In genomic region chr10:62590200-62590599, GRCm38 (mm10) we compare ENCODE assay signal across 9 mouse cellular contexts. TPM values are rescaled to one million over a fixed set of nuclear protein-coding genes. Genes with fewer than 3 reads are reported as not detected.
A peak's percentile ranks its signal among the peaks of the same experiment; 100 is the strongest.
DNase-seq lines count a peak whose midpoint lies in the region; ATAC-seq and TF ChIP-seq lines count a peak whose summit lies in the region.
"Had no signal": no experiment of that assay in that cellular context is flagged by ENCODE, and none has a peak within 500 bp of the region (broad histone marks: within the 10 kb centered on the region; RNA-seq: fewer than 3 reads in every experiment).

No protein-coding gene starts in this region.

- peaks cover 93% of the 10 kb centered on the region for H3K36me3 ChIP-seq in forebrain, embryonic 13.5 days (ENCODE audit: poor library complexity, severe bottlenecking)
- H3K36me3 ChIP-seq in hindbrain, embryonic 10.5 days = peaks cover 100% of the 10 kb centered on the region
- peaks cover 25% of the 10 kb centered on the region for H3K36me3 ChIP-seq in lung, postnatal 0 days (ENCODE audit: insufficient read depth, low read length)

- H3K4me3 ChIP-seq in forebrain, embryonic 13.5 days = no peak overlapping the region
- H3K4me3 ChIP-seq in hindbrain, embryonic 10.5 days = no peak overlapping the region
- H3K4me3 ChIP-seq in lung, postnatal 0 days (ENCODE audit: low read depth, low read length) = no peak overlapping the region
- H3K4me3 ChIP-seq: myocyte had no signal

- WGBS in forebrain, embryonic 13.5 days = 34% methylated on average over 6 of the region's 6 CpGs
- WGBS in hindbrain, embryonic 10.5 days = 58% methylated on average over 6 of the region's 6 CpGs
- WGBS in lung, postnatal 0 days = 26% methylated on average over 6 of the region's 6 CpGs

- no peaks in the 10 kb centered on the region for H3K27me3 ChIP-seq in forebrain, embryonic 13.5 days
- no peaks in the 10 kb centered on the region for H3K27me3 ChIP-seq in hindbrain, embryonic 10.5 days (ENCODE audit: insufficient read depth, poor library complexity, severe bottlenecking)
- no peaks in the 10 kb centered on the region for H3K27me3 ChIP-seq in lung, postnatal 0 days (replicated peaks; ENCODE audit: insufficient read depth, low read length)

- H3K9me3 ChIP-seq in forebrain, embryonic 13.5 days (replicated peaks) = no peaks in the 10 kb centered on the region
- H3K9me3 ChIP-seq in hindbrain, embryonic 10.5 days = no peaks in the 10 kb centered on the region
- no peaks in the 10 kb centered on the region for H3K9me3 ChIP-seq in lung, postnatal 0 days (ENCODE audit: low read length)

- H3K4me1 ChIP-seq in forebrain, embryonic 13.5 days = no peaks in the 10 kb centered on the region
- no peaks in the 10 kb centered on the region for H3K4me1 ChIP-seq in hindbrain, embryonic 10.5 days (replicated peaks)
- H3K4me1 ChIP-seq in lung, postnatal 0 days (ENCODE audit: insufficient read depth, low read depth, low read length) = no peaks in the 10 kb centered on the region

- peak; percentile 98 for TF ChIP-seq CTCF in lung, postnatal 0 days (IDR thresholded peaks at IDR 0.05)

- H3K27ac ChIP-seq in forebrain, embryonic 13.5 days = no peak overlapping the region
- H3K27ac ChIP-seq in hindbrain, embryonic 10.5 days = no peak overlapping the region
- H3K27ac ChIP-seq in lung, postnatal 0 days (ENCODE audit: low read length) = no peak overlapping the region

- H3K9ac ChIP-seq in forebrain, embryonic 13.5 days = no peak overlapping the region
- H3K9ac ChIP-seq in lung, postnatal 0 days (replicated peaks; ENCODE audit: low read depth) = no peak overlapping the region

- peak; percentile 96 for DNase-seq in MN1 (ENCODE audit: low spot score)
- peak; percentile 72 for DNase-seq in hindbrain, embryonic 10.5 days (ENCODE audit: low spot score)
- DNase-seq in layer of hippocampus, adult 9-10 months (ENCODE audit: low spot score) = peak; percentile 96
- peak; percentile 96 for DNase-seq in lung, postnatal 0 days (ENCODE audit: low spot score)
- peak; percentile 66 for DNase-seq in ovary, postnatal 36 days (ENCODE audit: low spot score)
- DNase-seq in thymus, postnatal 36 days = peak; percentile 74 to 84

- TF ChIP-seq EP300 in lung, postnatal 0 days (IDR thresholded peaks at IDR 0.05) = no peak

- no peak overlapping the region for H3K4me2 ChIP-seq in forebrain, embryonic 13.5 days
- no peak overlapping the region; the same call in 1 of the 2 replicates for H3K4me2 ChIP-seq in lung, postnatal 0 days (replicated peaks; ENCODE audit: low read depth, low read length)

- ATAC-seq in cerebellum, adult (ENCODE audit: insufficient number of reproducible peaks, low FRiP score, low TSS enrichment) = peak; percentile 90
- ATAC-seq in forebrain, embryonic 13.5 days = peak; percentile 83
- peak; percentile 68 for ATAC-seq in lung, postnatal 0 days

RNA-seq across cellular contexts. Expression of gene Ddx21, which starts 11.9 kb away (rescaled TPM):
- polyA plus RNA-seq in forebrain, embryonic 13.5 days (2015; fragmentation: Nextera tagmentation; extraction: Ambion mirVana) = 23.8 and 24.5 TPM in 2 replicates
- 20.1 and 31.2 TPM in 2 replicates for polyA plus RNA-seq in hindbrain, embryonic 10.5 days (2016; fragmentation: Nextera tagmentation; extraction: Ambion mirVana)
- polyA plus RNA-seq in lung, postnatal 0 days (2015; fragmentation: Nextera tagmentation; extraction: Ambion mirVana) = 8.2 and 9.0 TPM in 2 replicates

RNA-seq across cellular contexts. Expression of gene Kif1bp, which starts 11.9 kb away (rescaled TPM):
- polyA plus RNA-seq in forebrain, embryonic 13.5 days (2015; fragmentation: Nextera tagmentation; extraction: Ambion mirVana) = 52.1 and 54.5 TPM in 2 replicates
- 39.4 and 46.5 TPM in 2 replicates for polyA plus RNA-seq in hindbrain, embryonic 10.5 days (2016; fragmentation: Nextera tagmentation; extraction: Ambion mirVana)
- 21.8 and 22.8 TPM in 2 replicates for polyA plus RNA-seq in lung, postnatal 0 days (2015; fragmentation: Nextera tagmentation; extraction: Ambion mirVana)
